Mouse (Mus musculus): ENCODE data around the gene Rimbp3. TPM values are rescaled to one million over a fixed set of nuclear protein-coding genes. Genes with fewer than 3 reads are reported as not detected.
"Not testable (repeated sequence)": the region's sequence is repeated elsewhere in the genome, so short reads cannot be mapped to it uniquely, and the experiment has no call there.

Gene Rimbp3
- total RNA-seq (2021), result 1 to 10 TPM; 3.9 to 4.3 TPM
- long read RNA-seq, experiment 1, result 0 reads
- long read RNA-seq, experiment 2, full-length matches to known transcripts, result 3 of 3 reads
- long read RNA-seq, experiment 2, partial matches to known transcripts, result 0 of 3 reads
- long read RNA-seq, experiment 2, other reads (novel, unspliced or antisense), result 0 of 3 reads

DNA sequence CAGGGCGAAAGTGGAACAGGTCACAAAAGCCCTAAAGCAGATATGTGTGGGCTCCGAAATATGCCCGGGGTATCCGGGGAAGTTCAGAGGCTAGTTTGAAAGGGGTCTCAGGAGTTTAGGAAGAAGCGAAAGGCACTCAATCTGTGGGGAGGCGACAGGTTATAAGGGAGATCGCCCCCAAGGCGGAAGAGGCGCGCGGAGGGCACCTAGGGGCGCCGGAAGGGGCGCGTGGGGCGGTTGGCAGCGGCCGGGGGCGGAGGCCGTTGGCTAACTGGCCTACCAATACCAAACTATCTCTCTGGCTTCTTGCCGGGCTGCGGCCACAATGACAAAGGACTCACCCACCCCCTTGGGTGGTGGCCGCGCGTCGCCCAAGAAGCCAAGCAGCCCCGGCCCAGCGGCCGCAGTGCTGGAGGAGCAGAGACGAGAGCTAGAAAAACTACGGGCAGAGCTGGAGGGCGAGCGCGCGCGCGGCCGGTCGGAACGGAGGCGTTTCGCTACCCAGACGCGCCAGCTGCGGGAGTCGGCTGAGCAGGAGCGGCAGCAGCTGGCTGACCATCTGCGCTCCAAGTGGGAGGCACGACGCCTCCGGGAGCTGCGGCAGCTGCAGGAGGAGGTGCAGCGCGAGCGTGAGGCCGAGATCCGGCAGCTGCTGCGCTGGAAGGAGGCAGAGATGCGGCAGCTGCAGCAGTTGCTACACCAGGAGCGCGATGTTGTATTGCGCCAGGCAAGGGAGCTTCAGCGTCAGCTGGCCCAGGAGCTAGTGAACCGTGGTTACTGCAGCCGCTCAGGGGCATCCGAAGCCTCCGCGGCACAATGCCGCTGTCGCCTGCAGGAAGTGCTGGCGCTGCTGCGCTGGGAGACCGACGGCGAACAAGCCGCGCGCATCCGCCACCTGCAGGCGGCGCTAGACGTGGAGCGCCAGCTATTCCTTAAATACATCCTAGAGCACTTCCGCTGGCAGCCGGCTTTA lies at the start of gene Rimbp3:
Gene Rimbp3, plus strand, starts transcription at position 215 of the 973 bp plus-strand sequence.
- Histone ChIP-seq H3K4me3 (peak within 1 kb of the TSS; percentile 64), H3K27ac (peak within 1 kb of the TSS; percentile 86)
- TF ChIP-seq CTCF (conservative IDR thresholded peaks at IDR 0.05), result peak; percentile 92
- peak; percentile 75 to 80 for DNase-seq (ENCODE audit: low spot score in 2 of 2)

GRCm38 (mm10) chr16:17165478-17165877 lies 42.9 kb upstream of the Rimbp3 start:
- not testable (repeated sequence) for H3K27ac ChIP-seq; DNase-seq (ENCODE audit: low spot score in 2 of 2); H3K4me3 ChIP-seq

GRCm38 (mm10) chr16:17167179-17167578 lies 41.2 kb upstream of the Rimbp3 start:
- no peak for DNase-seq (ENCODE audit: low spot score in 2 of 2)
- TF ChIP-seq CTCF (conservative IDR thresholded peaks at IDR 0.05), result no peak
- no peak overlapping the region for H3K4me3 ChIP-seq
- no peak overlapping the region for H3K27ac ChIP-seq

DNA sequence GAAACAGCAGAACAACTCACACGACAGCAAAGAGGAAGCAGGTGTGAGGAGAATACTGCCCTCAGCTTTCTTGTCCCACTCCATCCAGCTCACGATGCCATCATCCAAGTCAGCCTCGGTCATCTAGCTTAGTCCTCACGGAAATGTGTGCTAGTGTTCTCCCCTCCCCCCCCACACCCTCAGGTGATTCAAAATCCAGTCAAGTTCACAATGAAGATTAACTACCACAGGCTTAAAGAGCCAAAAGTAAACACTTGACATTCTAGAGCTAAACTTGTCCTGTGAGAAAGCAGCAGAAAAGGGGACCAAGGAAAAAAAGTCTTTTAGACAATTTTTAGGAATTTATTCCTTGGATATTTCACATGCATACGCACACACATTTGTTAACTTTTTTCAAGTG lies 40.4 kb upstream of the Rimbp3 start:
- H3K27ac ChIP-seq, result no peak overlapping the region

GRCm38 (mm10) chr16:17175765-17176164 lies 32.6 kb upstream of the Rimbp3 start:
- no peak for TF ChIP-seq CTCF (conservative IDR thresholded peaks at IDR 0.05)
- no peak for DNase-seq (ENCODE audit: low spot score in 2 of 2)
- Histone ChIP-seq H3K4me3 (no peak overlapping the region), H3K27ac (no peak overlapping the region)

More for the DNA sequence above, 40.4 kb upstream of the Rimbp3 start:
- no peak overlapping the region for H3K4me3 ChIP-seq
- TF ChIP-seq CTCF (conservative IDR thresholded peaks at IDR 0.05), result no peak
- no peak for DNase-seq (ENCODE audit: low spot score in 2 of 2)

DNA sequence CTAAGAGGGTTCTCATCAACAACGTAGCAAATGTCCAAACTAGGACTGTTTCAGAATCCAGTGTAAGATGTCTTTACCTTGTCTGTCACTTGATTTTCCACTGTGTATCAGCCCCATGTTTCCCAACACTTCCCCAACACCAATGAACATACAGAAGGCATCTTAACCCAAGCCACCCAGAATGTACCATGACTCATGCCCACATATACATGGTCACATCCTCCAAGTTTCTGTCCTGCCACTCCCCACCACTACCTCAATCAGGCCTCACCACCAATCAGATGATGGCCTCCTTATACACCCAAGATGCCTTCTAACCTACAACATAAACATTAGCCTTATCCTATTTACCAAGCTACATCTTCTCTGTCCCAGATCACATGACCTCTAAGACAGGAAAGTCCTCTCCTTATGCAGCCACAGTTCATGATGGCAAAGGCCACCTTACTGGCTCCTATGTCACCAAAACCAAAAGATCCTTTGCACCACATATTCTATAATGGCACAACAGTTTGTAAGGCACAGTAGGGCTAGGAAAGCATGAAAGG lies 30.7 kb upstream of the Rimbp3 start:
- H3K27ac ChIP-seq, result no peak overlapping the region
- DNase-seq (ENCODE audit: low spot score in 2 of 2), result no peak
- TF ChIP-seq CTCF (conservative IDR thresholded peaks at IDR 0.05), result no peak

GRCm38 (mm10) chr16:17179706-17180105 lies 28.7 kb upstream of the Rimbp3 start:
- TF ChIP-seq CTCF (conservative IDR thresholded peaks at IDR 0.05), result no peak
- no peak overlapping the region for H3K27ac ChIP-seq
- DNase-seq (ENCODE audit: low spot score in 2 of 2), result no peak
- H3K4me3 ChIP-seq, result no peak overlapping the region

More for the DNA sequence above, 30.7 kb upstream of the Rimbp3 start:
- no peak overlapping the region for H3K4me3 ChIP-seq

- DNase-seq (ENCODE audit: low spot score in 2 of 2), result no peak
- H3K4me3 ChIP-seq, result no peak overlapping the region
- TF ChIP-seq CTCF (conservative IDR thresholded peaks at IDR 0.05), result no peak
Observed at GRCm38 (mm10) chr16:17181382-17181781, 27.0 kb upstream of the Rimbp3 start.

GRCm38 (mm10) chr16:17182136-17182535 lies 26.3 kb upstream of the Rimbp3 start:
- Histone ChIP-seq H3K27ac (peak overlapping the region; percentile 52; the same call in 1 of the 2 replicates), H3K4me3 (no peak overlapping the region)
- no peak for TF ChIP-seq CTCF (conservative IDR thresholded peaks at IDR 0.05)
- no peak for DNase-seq (ENCODE audit: low spot score in 2 of 2)

More at GRCm38 (mm10) chr16:17181382-17181781, 27.0 kb upstream of the Rimbp3 start:
- peak overlapping the region; percentile 52; the same call in 1 of the 2 replicates for H3K27ac ChIP-seq

DNA sequence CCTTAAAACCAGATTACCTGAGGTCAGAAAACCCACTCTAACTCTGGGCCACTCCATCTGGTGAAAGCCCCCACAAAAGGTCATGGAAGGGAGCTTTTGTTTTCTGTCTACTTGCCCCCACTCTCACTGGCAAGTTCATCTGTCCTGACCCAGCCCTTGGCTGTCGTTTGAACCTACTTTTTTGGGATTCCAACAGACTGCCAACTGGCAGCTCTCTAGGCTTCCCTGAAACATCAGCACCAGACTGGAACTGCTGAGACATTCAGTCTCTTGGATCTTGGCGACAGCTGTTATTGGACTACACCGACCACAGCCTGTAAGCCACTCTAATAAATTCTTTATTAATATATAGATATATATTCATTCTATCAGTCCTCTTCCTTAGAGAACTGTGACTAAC lies 25.4 kb upstream of the Rimbp3 start:
- TF ChIP-seq CTCF (conservative IDR thresholded peaks at IDR 0.05), result no peak
- H3K27ac ChIP-seq, result no peak overlapping the region
- DNase-seq (ENCODE audit: low spot score in 2 of 2), result no peak

DNA sequence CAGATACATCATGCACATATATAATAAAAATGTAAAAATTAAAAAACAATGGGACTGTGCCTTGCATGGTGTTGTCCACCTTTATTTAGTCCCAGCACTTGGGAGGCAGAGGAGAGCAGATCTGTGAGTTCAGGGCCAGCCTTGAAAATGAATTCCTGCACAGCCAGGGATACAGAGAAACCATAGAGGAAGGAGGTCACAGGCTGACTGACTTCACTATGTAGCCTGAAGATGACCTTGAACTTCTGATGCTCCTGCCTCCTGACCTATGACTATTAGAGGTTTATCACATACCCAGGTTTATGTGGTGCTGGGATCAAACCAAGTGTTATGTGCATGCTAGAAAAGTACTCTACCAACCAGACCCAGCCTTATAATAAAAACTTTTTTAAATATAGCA lies 22.9 kb upstream of the Rimbp3 start:
- Histone ChIP-seq H3K27ac (no peak overlapping the region), H3K4me3 (no peak overlapping the region)
- no peak for DNase-seq (ENCODE audit: low spot score in 2 of 2)
- TF ChIP-seq CTCF (conservative IDR thresholded peaks at IDR 0.05), result no peak

More for the DNA sequence above, 25.4 kb upstream of the Rimbp3 start:
- no peak overlapping the region for H3K4me3 ChIP-seq

DNA sequence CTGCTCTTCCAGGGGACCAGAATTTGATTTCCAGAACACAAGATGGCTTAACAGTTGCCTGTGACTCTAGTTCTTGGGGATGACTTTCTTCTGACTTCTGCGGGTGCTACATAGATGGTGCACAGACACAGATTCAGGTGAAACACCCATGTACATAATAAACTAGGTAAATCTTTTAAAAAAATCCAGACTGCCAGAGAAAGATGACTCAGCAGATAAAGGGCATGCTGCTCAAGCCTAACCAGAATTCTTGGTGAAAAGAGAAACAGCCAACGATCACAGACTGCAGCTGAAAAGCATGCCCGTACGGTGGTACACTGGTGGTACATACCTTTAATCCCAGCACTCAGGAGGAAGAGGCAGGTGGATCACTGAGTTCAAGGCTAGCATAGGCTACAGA lies 14.6 kb upstream of the Rimbp3 start:
- TF ChIP-seq CTCF (conservative IDR thresholded peaks at IDR 0.05), result no peak
- Histone ChIP-seq H3K4me3 (no peak overlapping the region), H3K27ac (no peak overlapping the region; the same call in 1 of the 2 replicates)
- DNase-seq (ENCODE audit: low spot score in 2 of 2), result no peak
